Mouse (Mus musculus) G1E (cell line): ENCODE data around the gene Zfp770. TPM values are rescaled to one million over a fixed set of nuclear protein-coding genes. Genes with fewer than 3 reads are reported as not detected.

Source experiments
- ATAC-seq: 2 replicates; pipeline ENCODE4 v1.8.0; 2016; ENCODE audit warnings: mild to moderate bottlenecking; ENCODE audit not compliant: insufficient number of reproducible peaks, poor library complexity, low FRiP score, severe bottlenecking; ENCODE audit errors: extremely low read depth
- DNase-seq: peaks from one replicate; pipeline ENCODE4 v3.0.0; 2012; ENCODE audit warnings: low spot score
- H3K27me3 ChIP-seq: 2 replicates; pipeline ENCODE4 v1.6.1; 2012; ENCODE audit warnings: mild to moderate bottlenecking, low read length, inconsistent platforms; ENCODE audit not compliant: insufficient read depth
- H3K36me3 ChIP-seq: replicated peaks from 2 replicates; pipeline ENCODE3; 2012; ENCODE audit warnings: mild to moderate bottlenecking, inconsistent platforms
- H3K4me1 ChIP-seq: 2 replicates; pipeline ENCODE4 v1.6.1; 2012; ENCODE audit warnings: low read depth, low read length, inconsistent platforms, mixed read lengths; ENCODE audit not compliant: insufficient read depth
- H3K4me3 ChIP-seq: 2 replicates; pipeline ENCODE4 v1.5.1; 2012; ENCODE audit warnings: low read depth, mild to moderate bottlenecking, inconsistent platforms, low read length, moderate library complexity, mixed read lengths
- H3K9me3 ChIP-seq: replicated peaks from 2 replicates; pipeline ENCODE4 v1.6.1; 2012; ENCODE audit warnings: inconsistent platforms
- CTCF ChIP-seq: IDR thresholded peaks from 2 replicates; pipeline ENCODE4 v1.5.1; 2012; ENCODE audit warnings: low read depth, low read length, inconsistent platforms, mixed read lengths
- GATA1 ChIP-seq: IDR thresholded peaks from 2 replicates; pipeline ENCODE4 v1.6.1; 2012; ENCODE audit warnings: borderline replicate concordance, low read length, inconsistent platforms, mixed read lengths
- GATA2 ChIP-seq: IDR thresholded peaks from 2 replicates; pipeline ENCODE4 v1.6.1; 2012; ENCODE audit warnings: low read depth, low read length, inconsistent platforms, borderline replicate concordance
- POLR2AphosphoS5 ChIP-seq: IDR thresholded peaks from 2 replicates; pipeline ENCODE4 v1.6.1; 2012; ENCODE audit warnings: low read depth, low read length, inconsistent platforms; ENCODE audit not compliant: insufficient replicate concordance
- TAL1 ChIP-seq: conservative IDR thresholded peaks from 2 replicates; pipeline ENCODE4 v1.6.1; 2012; ENCODE audit warnings: low read depth, low read length, inconsistent platforms, mixed read lengths
- polyA plus RNA-seq: library from polyadenylated mRNA; stranded (reverse); fragments of >175 nt; gene quantifications from 2 replicates; pipeline ENCODE4 v1.2.3, GENCODE M21; 2012
- total RNA-seq, 2 experiments: library from RNA; stranded (forward) in 1 of 2; stranded (reverse) in 1 of 2; fragments of 200-1000 nt in 1 of 2; fragments of >200 nt in 1 of 2; fragmentation: Nextera tagmentation in 1 of 2; gene quantifications; 2 replicates each; pipeline ENCODE4 v1.2.3; 2014 to 2017

Gene Zfp770
- total and polyA plus RNA-seq, 3 experiments, result 0.05 to 7.4 TPM; not detected in 1

DNA sequence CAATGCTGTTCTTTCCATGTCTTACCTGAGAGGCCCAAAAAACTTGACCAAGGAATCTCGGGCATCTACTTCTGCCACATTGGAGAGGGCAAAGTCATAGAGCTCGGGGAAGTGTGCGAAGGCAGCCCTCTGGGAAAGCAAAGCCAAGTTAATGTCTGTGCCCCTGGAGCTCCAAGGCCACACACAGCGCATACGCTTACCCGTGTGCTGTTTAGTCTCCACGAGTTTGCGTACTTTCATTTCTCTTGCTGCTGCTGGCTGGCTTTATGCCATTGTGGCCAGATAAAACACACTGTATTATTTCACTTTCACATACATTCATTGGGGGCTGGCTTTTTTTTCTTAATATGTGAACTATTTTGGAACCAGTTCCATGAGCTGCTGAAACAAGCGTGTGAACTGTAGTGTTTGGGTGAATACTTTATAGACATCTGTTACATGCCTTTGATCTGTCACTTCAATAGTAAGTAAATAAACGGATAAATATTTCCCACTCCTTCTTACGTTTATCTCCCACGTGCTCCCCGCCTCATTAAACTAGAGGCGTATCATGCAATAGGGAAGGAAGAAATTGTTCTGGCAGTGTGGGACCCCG, 54.3 kb downstream of the Zfp770 start:
- ATAC-seq, result no peak
- Histone ChIP-seq H3K9me3 (no peaks in the 10 kb centered on the region), H3K36me3 (peaks cover 94% of the 10 kb centered on the region), H3K4me3 (no peak overlapping the region), H3K27me3 (no peaks in the 10 kb centered on the region), H3K4me1 (0 out of 2 replicates have a peak, but pooled peaks cover 2% of the 10 kb centered on the region)
- TF ChIP-seq CTCF (no peak), GATA2 (no peak), TAL1 (no peak), GATA1 (no peak), POLR2AphosphoS5 (no peak)
- DNase-seq, result no peak

DNA sequence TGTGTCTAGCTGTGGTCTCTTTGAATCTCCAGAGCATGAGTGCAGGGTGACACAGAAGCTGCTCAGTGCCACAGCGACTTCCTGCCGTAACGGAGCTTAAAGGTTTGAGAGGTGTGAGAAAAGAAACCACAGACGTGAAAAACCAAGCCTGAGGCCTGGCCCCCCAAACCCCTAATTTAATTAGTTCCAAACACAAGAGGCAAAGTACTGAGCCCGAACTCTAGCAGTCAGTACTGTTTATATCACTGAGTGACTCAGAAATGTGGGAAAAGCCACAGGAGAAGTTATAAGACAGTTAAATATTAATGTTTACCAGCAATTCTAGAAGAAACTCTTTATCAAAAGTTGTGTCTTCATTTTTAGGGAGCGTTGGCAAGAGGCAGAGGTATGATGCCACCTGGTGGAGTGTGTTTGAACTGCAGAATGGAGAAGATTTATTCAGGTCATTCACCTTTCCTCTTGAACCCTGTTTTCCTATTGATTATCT, 55.9 kb downstream of the Zfp770 start:
- H3K36me3 ChIP-seq, result peaks cover 95% of the 10 kb centered on the region
- no peak overlapping the region for H3K4me3 ChIP-seq
- no peaks in the 10 kb centered on the region for H3K9me3 ChIP-seq
- H3K27me3 ChIP-seq, result no peaks in the 10 kb centered on the region
- DNase-seq (no peak), ATAC-seq (no peak; the same call in 1 of the 2 replicates)
- H3K4me1 ChIP-seq, result 0 out of 2 replicates have a peak, but pooled peaks cover 2% of the 10 kb centered on the region
- TF ChIP-seq CTCF (peak; percentile 59), TAL1 (no peak)

DNA sequence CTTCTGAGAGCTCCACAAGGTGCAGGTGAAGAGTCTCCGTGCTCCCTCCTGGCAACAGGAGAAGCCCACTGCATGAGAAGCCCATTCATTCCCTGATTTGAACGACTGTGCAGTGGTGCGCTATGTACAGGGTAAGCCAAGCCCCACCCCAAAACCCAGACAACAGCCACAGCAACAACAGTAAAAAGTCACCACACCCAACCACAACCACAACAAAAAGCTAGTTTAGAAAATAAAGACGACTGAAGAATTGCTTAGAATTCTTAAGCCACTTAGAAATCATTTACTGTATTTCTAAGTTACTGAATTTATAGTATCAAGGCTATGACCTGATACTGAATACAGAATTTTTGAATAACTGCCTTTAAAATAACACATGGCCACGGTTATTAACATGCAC, 56.4 kb downstream of the Zfp770 start:
- Histone ChIP-seq H3K27me3 (no peaks in the 10 kb centered on the region), H3K4me3 (no peak overlapping the region), H3K36me3 (peaks cover 94% of the 10 kb centered on the region), H3K9me3 (no peaks in the 10 kb centered on the region), H3K4me1 (0 out of 2 replicates have a peak, but pooled peaks cover 2% of the 10 kb centered on the region)
- DNase-seq, result no peak
- TF ChIP-seq CTCF (no peak), GATA2 (no peak), POLR2AphosphoS5 (no peak), TAL1 (no peak), GATA1 (no peak)
- no peak for ATAC-seq

DNA sequence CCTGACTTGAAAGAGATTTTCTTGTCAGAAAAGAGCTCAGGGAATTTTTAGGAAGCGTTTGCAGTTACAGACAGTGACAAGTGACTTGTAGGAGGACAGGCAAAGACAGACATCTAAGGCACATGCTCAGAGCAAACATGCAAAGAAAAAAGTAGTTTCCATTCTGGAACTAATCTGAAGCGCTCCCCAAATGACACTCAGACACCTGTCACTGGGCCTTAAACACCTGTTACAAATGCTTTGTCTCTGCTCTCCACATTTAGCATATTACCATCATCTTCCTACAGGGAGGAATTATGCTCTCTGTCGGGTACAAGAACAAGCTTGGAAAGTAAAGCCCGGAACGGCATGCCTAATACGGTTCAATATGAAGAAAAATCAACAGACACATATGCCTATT, 57.4 kb downstream of the Zfp770 start:
- no peaks in the 10 kb centered on the region for H3K9me3 ChIP-seq
- no peaks in the 10 kb centered on the region for H3K27me3 ChIP-seq
- peaks cover 95% of the 10 kb centered on the region for H3K36me3 ChIP-seq
- TF ChIP-seq GATA2 (no peak), CTCF (no peak), GATA1 (no peak), TAL1 (no peak), POLR2AphosphoS5 (no peak)
- DNase-seq (no peak), ATAC-seq (no peak)
- no peak overlapping the region for H3K4me3 ChIP-seq
- 0 out of 2 replicates have a peak, but pooled peaks cover 2% of the 10 kb centered on the region for H3K4me1 ChIP-seq

Other genes with a start within 250 kb of the Zfp770 start
- gene Gjd2, start 187.8 kb downstream of the Zfp770 start, total RNA-seq (2014; fragmentation: Nextera tagmentation), result not detected in 2 replicates
- 0.12 TPM in 1 of 2 replicates, not detected in the other for gene Gjd2, start 187.8 kb downstream of the Zfp770 start, total RNA-seq (2017)
- not detected in 2 replicates for gene Gjd2, start 187.8 kb downstream of the Zfp770 start, polyA plus RNA-seq
- not detected in 2 replicates for gene Actc1, start 147.9 kb downstream of the Zfp770 start, total RNA-seq (2014; fragmentation: Nextera tagmentation)
- not detected in 2 replicates for gene Actc1, start 147.9 kb downstream of the Zfp770 start, total RNA-seq (2017)
- gene Actc1, start 147.9 kb downstream of the Zfp770 start, polyA plus RNA-seq, result not detected in 2 replicates
- gene Aqr, start 14.4 kb downstream of the Zfp770 start, total RNA-seq (2014; fragmentation: Nextera tagmentation), result 122 and 136 TPM in 2 replicates
- gene Aqr, start 14.4 kb downstream of the Zfp770 start, total RNA-seq (2017), result 102 and 107 TPM in 2 replicates
- 15.3 and 20.0 TPM in 2 replicates for gene Aqr, start 14.4 kb downstream of the Zfp770 start, polyA plus RNA-seq